Comparison of ENCODE assay signal across 1 mouse cellular context in the genomic region with DNA sequence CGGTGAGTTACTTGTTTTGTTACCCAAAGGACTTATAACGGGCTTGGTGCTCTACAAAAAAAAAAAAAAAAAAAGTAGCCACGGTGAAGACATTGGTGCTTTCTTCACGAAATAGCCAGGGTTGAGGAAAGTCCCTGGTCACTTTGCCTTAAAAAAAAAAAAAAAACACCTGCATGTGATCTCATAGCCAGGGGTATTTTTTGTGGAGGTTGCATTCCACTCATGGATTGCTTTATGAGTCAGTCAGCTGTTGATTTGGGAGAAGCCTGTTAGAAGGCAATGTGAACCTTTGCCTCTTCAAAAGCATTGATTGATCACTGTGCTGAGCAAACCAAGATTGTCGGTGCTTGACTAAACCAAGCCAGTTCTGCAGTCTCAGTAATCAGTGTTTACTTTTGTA.
TF ChIP-seq lines count a peak whose summit lies in the region.

No protein-coding gene starts in this region.

TF ChIP-seq in CH12.LX, 34 proteins besides CTCF, POLR2A, EP300 and RAD21 (continued from another document):
- TF ChIP-seq JUND (conservative IDR thresholded peaks at IDR 0.05; ENCODE audit: low read depth, low read length) = 0 out of 2 replicates have a peak, but pooled peaks have one; percentile 49
- no peak for TF ChIP-seq USF1 (IDR thresholded peaks at IDR 0.05; ENCODE audit: low read depth, low read length)
- no peak for TF ChIP-seq E2F4 (IDR thresholded peaks at IDR 0.05; ENCODE audit: insufficient replicate concordance, low read depth, low read length)
- no peak for TF ChIP-seq POLR2AphosphoS2 (IDR thresholded peaks at IDR 0.05; ENCODE audit: low read depth, low read length)
- no peak for TF ChIP-seq MAX (IDR thresholded peaks at IDR 0.05; ENCODE audit: low read length)
- TF ChIP-seq MXI1 (IDR thresholded peaks at IDR 0.05; ENCODE audit: low read depth, low read length) = no peak; the same call in 1 of the 2 replicates
- 0 out of 2 replicates have a peak, but pooled peaks have one; percentile 29 for TF ChIP-seq MYC (IDR thresholded peaks at IDR 0.05; ENCODE audit: low read depth, low read length)
- TF ChIP-seq MAZ (IDR thresholded peaks at IDR 0.05; ENCODE audit: low read depth, low read length) = no peak
- peak; percentile 58 for TF ChIP-seq TCF12 (IDR thresholded peaks at IDR 0.05; ENCODE audit: low read depth, low read length)
- no peak for TF ChIP-seq ELF1 (IDR thresholded peaks at IDR 0.05; ENCODE audit: low read depth, low read length)
- TF ChIP-seq IRF4 (IDR thresholded peaks at IDR 0.05; ENCODE audit: low read depth, low read length) = no peak
- TF ChIP-seq ETS1 (conservative IDR thresholded peaks at IDR 0.05; ENCODE audit: low read depth, low read length) = peak; percentile 83
- peak; percentile 26; the same call in 1 of the 2 replicates for TF ChIP-seq MAFK (IDR thresholded peaks at IDR 0.05; ENCODE audit: insufficient replicate concordance, low read length)
- TF ChIP-seq KAT2A (IDR thresholded peaks at IDR 0.05; ENCODE audit: insufficient replicate concordance, low read length) = no peak
